Mouse (Mus musculus) kidney, adult 11 months (tissue): ENCODE measurements at regions not wholly inside any gene's neighbourhood (a gene's known extent, or its start where the extent isn't known, plus 50 kb on each side); places are given as distances from the start of the nearest gene placed in this dataset.
A peak's percentile ranks its signal among the peaks of the same experiment; 100 is the strongest.

Source experiments
- DNase-seq: peaks from one replicate; pipeline ENCODE4 v3.0.0; 2022

DNA sequence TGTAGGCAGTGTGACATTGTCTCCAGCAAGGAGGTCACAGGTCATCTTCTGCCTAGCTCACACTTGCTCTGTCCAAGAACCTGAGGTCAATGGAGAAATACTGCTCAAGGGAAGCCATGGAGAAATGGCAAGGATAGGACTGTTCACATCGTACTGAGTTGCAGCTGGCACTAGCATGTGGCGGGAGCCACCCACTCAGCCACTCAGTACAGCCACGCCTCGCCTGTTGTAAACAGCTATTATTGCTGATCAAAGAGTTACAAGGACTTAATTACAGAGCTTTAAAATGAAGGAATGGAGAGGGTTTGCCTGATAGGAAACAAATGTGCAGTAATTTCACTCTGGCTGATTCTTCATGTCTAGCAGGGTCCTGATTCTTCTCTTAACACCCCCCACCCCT is 64.8 kb downstream of the Dll1 start:
- DNase-seq = no peak

GRCm38 (mm10) chr17:15310465-15310864 is 66.2 kb downstream of the Dll1 start:
- no peak for DNase-seq

- no peak for DNase-seq
Observed at GRCm38 (mm10) chr17:15302110-15302509, 74.6 kb downstream of the Dll1 start.

DNA sequence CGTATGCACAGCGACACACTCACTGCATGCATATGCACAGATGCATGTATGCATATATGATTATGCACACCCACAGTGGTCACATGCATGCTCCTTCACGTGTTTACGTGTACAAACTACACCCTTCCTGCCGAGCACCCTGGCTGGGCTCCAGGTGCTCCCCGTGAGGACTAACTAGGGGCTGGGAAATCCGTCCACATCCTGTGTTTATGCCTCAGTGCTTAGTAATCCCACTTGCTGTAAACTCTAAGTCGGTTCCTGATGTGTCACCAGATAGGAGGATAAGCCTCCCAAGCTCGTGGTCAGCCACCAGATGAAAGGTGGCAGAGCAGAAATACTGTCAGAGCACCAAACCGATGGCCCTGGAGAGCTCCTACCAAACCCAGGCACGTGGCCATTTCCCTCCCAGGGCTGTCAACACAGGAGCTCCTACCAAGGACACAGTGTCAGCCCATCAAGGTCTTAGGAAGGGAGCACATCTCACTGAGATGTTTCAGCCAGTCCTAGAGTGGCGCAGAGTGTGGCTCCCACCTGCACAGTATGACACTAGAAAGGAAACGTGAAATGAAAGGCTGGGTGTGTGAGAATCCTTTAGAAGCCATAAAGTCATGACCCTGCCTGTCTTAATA is 76.8 kb downstream of the Dll1 start:
- no peak for DNase-seq

GRCm38 (mm10) chr17:15294165-15294585 is 82.5 kb downstream of the Dll1 start:
- no peak for DNase-seq

- no peak for DNase-seq
Observed at GRCm38 (mm10) chr17:15292490-15293070, 84.1 kb downstream of the Dll1 start.

DNA sequence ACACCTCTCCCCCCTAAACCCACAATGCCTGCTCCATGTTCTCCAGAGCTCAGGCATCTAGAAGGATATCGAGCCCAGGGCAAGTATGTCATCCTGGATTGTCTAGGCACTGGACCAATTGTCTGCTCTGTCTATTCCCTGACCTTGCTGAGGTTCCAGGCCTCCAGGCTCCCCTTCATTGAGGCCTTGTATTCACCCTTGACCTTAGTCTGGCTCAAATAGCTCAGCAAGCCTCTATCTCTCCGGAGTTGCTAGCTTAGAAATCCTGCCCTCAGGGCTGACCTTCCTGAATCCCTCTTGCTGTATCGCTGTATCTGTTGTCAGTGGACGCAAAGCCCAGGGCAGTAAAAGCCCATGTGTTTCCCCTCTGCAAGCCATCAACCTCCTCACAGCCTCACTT is 85.0 kb downstream of the Dll1 start:
- no peak for DNase-seq

GRCm38 (mm10) chr17:15290326-15290725 is 86.3 kb downstream of the Dll1 start:
- DNase-seq = no peak

DNA sequence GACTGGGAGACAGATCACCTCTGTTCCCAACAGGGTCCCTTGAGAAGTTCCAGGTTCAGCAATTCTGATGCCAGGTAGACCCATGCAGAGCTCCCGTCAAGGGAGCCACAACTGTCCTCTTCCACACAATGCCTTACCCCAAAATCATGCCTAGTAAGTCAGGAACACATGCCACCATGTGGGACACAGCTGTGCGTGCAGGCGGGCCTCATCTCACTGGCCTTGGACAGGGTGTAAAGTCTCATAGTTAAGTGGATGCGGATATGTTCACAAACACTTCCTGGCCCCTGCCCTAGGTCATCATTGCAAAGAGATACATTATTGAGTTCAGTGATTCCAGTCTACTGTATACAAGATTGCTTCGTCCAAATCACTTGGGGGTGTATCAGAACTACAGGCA is 87.6 kb downstream of the Dll1 start:
- no peak for DNase-seq

DNA sequence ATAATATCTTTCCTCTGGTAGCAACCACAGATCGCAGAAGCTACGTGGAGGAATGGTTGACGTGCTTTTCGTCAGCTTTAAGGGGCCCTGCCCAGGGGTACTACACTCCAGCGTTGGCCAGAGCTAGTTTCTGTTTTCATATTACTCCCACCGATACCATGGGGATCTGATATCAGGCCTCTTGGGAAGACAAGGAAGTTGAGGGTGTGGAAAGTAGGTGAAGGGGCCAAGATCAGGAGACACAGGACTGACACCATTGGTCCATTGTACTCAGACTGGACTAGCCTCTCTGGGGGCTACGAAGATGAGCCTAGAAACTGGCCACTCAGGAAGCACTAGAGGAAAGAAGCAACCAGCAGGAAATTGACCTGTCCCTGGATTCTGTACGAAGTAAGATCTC is 88.0 kb downstream of the Dll1 start:
- DNase-seq = no peak

DNA sequence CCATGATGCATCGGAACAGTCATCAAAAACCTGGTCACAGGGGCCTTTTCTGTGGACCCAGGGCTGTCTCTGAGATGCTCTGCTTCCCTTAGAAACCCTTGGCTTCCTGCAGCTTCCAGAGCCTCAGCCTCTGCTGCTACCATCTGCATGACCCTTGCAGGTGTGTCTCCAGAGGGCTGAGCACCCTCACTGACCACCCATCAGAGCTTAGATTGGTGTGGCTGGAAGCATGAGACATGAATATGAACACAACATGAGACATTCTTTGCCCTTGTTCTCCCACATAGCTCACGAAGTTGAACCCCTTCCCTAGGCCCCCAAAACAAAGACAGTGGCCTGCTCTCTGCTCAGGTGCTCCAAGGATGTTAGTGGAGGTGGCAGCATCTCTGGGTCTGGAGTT is 90.1 kb downstream of the Dll1 start:
- DNase-seq = no peak

- DNase-seq = peak; percentile 94
Observed at GRCm38 (mm10) chr17:15285399-15286043, 91.2 kb downstream of the Dll1 start.

- DNase-seq = no peak
Observed at GRCm38 (mm10) chr17:15269905-15270304, 106.8 kb downstream of the Dll1 start.

GRCm38 (mm10) chr17:15269056-15269612 is 107.5 kb downstream of the Dll1 start:
- peak; percentile 15 for DNase-seq

DNA sequence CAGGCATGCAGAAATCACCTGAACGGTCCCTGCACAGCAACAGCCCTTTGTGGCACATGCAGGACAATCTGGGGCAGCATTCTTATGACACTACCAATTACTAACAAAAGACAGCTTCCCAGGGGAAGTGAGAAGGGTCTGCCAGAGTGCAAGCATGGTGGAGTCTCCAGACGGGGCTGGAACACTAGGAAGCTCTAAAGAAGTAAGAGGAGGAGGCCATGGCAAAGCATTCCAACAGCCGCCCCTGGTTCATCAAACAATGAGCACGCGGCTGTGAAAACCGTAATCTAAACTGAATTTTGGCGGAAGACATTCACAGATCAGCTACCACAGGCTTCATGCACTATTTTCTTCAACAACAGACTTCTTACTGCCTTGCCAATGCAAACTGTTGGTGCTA is 109.0 kb downstream of the Dll1 start:
- DNase-seq = no peak

DNA sequence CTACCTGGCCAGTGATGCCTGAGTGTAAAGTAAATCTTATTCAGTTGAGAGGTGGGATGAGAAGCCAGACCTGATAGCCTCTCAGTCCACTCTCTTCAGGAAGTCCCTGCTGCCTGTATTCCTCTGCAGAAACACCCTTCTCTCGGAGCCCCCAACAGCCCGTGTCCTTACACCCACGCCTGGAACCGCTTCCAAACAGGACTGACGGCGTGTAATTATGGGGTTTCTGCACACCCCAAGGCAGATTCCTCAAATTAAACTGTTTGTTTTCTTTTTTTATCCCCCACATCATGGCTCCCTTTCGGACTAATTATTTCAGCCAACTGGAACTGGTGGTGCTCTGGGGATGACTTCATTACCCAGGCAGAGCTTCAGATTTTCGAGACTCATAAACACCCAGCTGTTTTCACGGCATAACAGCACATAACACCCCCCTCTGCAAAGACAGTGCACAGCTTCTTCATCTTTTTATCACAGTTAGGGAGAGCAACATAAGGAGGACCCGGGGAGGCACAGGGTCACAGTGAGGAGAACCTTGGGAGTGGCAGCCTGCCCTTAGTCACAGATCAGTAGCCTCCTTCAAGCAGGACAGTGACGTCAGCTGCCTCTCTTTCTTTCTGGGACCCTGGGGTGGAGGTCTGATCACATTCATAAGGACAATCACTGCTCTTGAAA is 117.1 kb downstream of the Dll1 start:
- no peak for DNase-seq

GRCm38 (mm10) chr17:15255874-15256273 is 120.8 kb downstream of the Dll1 start:
- DNase-seq = no peak

GRCm38 (mm10) chr17:15253785-15254184 is 122.9 kb downstream of the Dll1 start:
- no peak for DNase-seq

GRCm38 (mm10) chr17:15253271-15253670 is 123.4 kb downstream of the Dll1 start:
- DNase-seq = no peak

DNA sequence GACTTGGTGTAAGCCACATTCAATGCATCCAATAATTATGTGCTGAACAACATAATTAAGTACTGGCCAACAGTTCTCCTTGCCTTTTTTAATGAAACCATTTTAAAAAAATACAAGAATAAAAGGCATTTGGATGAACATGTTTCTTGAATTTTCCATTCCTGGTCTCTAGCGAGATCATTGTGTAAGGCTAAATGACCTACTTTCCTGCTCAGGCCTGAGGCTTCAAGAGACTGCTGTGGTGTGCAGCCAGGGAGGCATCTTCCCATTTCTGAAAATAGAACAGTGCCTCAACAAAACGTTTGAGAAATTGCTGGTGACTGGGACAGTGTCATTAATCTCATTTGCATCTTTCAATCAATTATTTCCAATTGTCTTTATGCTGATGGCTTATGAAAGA is 124.5 kb downstream of the Dll1 start:
- no peak for DNase-seq

- DNase-seq = no peak
Observed at GRCm38 (mm10) chr17:15251641-15252040, 125.0 kb downstream of the Dll1 start.

GRCm38 (mm10) chr17:15248417-15248791 is 128.3 kb downstream of the Dll1 start:
- DNase-seq = no peak

DNA sequence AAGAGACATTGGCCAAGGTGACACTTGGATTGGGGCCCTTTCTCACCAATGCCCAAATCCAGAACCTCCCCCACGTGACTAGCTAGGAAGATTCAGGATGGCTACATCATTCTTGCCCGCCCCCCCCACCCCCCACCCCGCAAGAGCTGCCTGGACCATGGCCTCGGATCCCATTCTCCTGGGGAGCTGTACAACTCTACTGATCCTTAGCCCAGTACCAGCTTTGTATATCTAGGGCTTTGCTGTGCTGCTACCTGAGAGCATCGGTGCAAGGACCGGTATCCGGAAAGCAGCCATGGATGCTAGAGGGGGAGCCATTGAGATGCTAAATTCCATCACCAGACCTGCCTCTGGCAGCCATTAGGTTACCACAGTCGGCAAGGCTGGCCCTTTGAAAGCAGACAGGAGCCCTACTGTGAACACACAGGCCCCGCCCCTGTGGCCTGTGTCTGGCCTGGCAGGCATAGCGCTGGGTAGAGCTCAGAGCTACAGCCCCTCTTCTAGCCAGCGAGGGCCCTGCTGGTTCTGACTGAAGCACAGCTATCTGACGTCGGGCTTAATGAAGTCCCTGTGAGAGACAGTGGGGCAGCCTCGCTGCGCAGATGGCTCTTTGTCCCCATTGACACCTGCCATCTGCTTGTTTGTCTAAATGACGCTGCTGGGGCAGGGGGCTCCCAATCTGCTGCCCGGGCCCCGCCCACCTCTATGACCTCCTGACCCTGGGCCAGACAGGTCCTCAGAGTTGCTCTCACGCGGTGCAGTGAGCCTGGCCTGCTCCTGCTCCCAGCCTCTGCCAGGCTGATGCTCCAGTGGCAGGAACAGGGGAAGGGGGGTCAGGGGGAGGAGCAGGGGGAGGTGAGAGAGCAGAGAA is 128.9 kb downstream of the Dll1 start:
- no peak for DNase-seq
